Mouse (Mus musculus): ENCODE results near the gene Ccnb1ip1. TPM values are rescaled to one million over a fixed set of nuclear protein-coding genes. Genes with fewer than 3 reads are reported as not detected.

Ccnb1ip1 gene
- total RNA-seq, 2 experiments from 2014 or later: not detected

- no peak for DNase-seq (ENCODE audit: low spot score in 2 of 2)
Observed at GRCm38 (mm10) chr14:50784391-50785250, 22.9 kb downstream of the Ccnb1ip1 start.

GRCm38 (mm10) chr14:50782166-50782565, 25.4 kb downstream of the Ccnb1ip1 start:
- no peak for DNase-seq (ENCODE audit: low spot score in 2 of 2)

DNA sequence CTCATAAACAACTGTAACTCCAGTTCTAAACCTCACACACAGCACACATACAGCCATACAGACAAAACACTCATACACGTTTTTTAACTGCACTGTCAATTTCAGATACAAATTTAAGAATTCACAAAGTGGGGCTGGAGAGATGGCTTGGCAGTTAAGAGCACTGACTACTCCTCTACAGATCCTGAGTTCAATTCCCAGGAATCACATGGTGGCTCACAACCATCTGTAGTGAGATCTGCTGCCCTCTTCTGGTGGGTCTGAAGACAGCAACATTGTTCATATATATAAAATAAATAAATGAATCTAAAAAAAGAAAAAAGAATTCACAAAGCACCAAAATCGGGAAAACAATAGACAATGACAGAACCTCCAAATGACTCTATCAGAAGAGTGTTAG, 36.2 kb downstream of the Ccnb1ip1 start:
- DNase-seq (ENCODE audit: low spot score in 2 of 2): no peak

DNA sequence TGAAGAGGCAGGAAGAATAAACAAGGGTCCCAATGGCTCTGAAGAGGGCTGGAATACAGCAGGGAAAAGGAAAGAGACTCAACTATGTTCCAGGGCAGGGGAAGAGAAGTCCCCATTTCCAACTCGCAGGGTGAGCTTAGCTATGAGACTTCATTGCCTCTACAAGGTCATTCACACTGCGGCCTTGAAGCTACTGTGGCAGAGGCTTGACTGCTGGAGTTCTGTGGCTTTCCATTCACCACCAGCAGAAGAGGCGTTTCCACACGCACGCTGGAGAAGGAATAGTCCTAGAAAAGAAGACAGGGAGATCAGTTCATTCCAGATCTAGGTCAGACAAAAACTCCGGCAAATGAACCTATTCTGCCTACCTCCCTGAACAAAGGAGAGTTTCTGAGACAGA, 41.8 kb downstream of the Ccnb1ip1 start:
- DNase-seq (ENCODE audit: low spot score in 2 of 2): no peak

DNA sequence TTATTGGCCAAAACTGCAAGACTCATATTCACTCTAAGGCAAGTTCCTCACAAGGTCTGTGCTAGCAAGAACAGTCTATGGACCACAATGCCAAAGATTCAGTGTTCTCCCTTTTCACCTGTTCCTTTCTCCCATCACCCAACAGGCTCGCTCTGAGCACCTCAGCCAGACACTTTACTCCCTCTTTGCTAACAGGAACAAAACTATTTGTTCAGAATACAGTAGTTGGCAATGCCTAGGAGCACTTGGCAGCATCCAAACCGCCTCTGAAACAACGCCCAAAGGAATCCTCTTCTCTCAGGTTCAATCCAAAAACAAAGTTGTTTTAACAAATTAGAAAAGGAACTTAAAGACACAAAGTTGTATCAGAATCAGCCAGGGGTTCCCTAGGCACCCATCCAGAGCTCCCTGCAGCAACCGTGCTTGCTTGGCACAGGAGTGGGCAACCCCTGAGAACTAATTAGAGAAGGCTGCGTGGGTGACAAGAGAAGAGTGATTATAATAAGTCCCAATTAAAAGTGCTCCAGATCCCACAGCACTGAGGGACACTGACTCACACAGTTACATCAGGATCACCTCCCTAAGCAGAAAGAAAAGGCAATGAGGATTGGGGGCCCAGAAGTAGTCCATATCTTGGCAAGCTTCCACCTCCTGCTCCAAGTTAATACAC, 49.0 kb downstream of the Ccnb1ip1 start:
- DNase-seq (ENCODE audit: low spot score in 2 of 2): no peak

DNA sequence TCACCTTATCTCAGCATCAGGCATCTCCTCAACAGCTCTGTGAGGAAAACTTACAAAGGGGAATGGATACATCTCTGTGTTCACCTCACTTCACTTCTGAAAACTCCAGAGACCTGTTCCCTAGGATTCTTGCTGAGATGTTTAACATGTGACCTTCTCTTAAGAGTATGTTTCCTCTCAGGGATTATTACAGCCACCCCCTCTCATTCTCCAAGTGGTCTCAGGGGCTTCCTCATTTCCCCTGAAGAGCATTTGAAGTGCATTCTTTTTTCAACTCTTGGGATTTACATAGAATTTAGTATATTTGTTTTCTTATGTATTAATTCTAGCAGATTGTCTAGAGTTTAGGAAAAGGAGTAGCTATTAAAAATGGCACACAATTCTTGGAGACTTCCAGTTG, 62.5 kb downstream of the Ccnb1ip1 start, which contains the start of gene Olfr749:
Olfr749 (minus strand) TSS at position 101 of the 400 bp plus-strand sequence.
- DNase-seq (ENCODE audit: low spot score in 2 of 2): no peak

GRCm38 (mm10) chr14:50741584-50741983, 65.9 kb downstream of the Ccnb1ip1 start:
- DNase-seq (ENCODE audit: low spot score in 2 of 2): no peak

GRCm38 (mm10) chr14:50740334-50740733, 67.2 kb downstream of the Ccnb1ip1 start:
- DNase-seq (ENCODE audit: low spot score in 2 of 2): no peak

Other genes starting within 250 kb of the Ccnb1ip1 start
- gene Olfr744, start 192.9 kb downstream of the Ccnb1ip1 start, total RNA-seq (2021): not detected
- gene Olfr745, start 168.3 kb downstream of the Ccnb1ip1 start, total RNA-seq (2021): not detected
- gene Olfr746, start 160.6 kb downstream of the Ccnb1ip1 start, total RNA-seq (2021): not detected
- not detected for gene Olfr747, start 114.5 kb downstream of the Ccnb1ip1 start, total RNA-seq (2021)
- not detected for gene Olfr748, start 100.4 kb downstream of the Ccnb1ip1 start, total RNA-seq (2021)
- gene Olfr749, start 62.6 kb downstream of the Ccnb1ip1 start, total RNA-seq (2021): not detected
- gene Ttc5, start 22.2 kb downstream of the Ccnb1ip1 start, total RNA-seq (2021): 10 to 100 TPM; 61.8 to 71.8 TPM
- 10 to 100 TPM; 48.2 to 57.3 TPM for gene Parp2, start 109 bp upstream of the Ccnb1ip1 start, total RNA-seq (2021)
- 10 to 100 TPM; 19.1 to 20.6 TPM for gene Tep1, start 62.8 kb upstream of the Ccnb1ip1 start, total RNA-seq (2021)
- gene Klhl33, start 89.8 kb upstream of the Ccnb1ip1 start, total RNA-seq (2021): 1 to 10 TPM; 1.4 to 1.7 TPM
- gene Osgep, start 117.2 kb upstream of the Ccnb1ip1 start, total RNA-seq (2021): 10 to 100 TPM; 62.9 to 66.0 TPM
- gene Apex1, start 117.2 kb upstream of the Ccnb1ip1 start, total RNA-seq (2021): 100 to 1,000 TPM; 100 to 106 TPM
- gene Pip4p1, start 123.1 kb upstream of the Ccnb1ip1 start, total RNA-seq (2021): 10 to 100 TPM; 49.5 to 57.8 TPM
- 10 to 100 TPM; 36.8 to 39.4 TPM for gene Pnp, start 123.3 kb upstream of the Ccnb1ip1 start, total RNA-seq (2021)
- 10 to 100 TPM; 28.1 to 33.3 TPM for gene Gm49342, start 136.8 kb upstream of the Ccnb1ip1 start, total RNA-seq (2021)
- 1 to 10 TPM; 1.4 to 2.5 TPM for gene Pnp2, start 148.3 kb upstream of the Ccnb1ip1 start, total RNA-seq (2021)
- under 1 TPM in 1 of 2 experiments, not detected in 1; 0.25 TPM for gene Rnase10, start 200.0 kb upstream of the Ccnb1ip1 start, total RNA-seq (2021)
- gene Rnase9, start 234.1 kb upstream of the Ccnb1ip1 start, total RNA-seq (2021): not detected
- gene Rnase11, start 242.4 kb upstream of the Ccnb1ip1 start, total RNA-seq (2021): not detected
- under 1 TPM in 1 of 2 experiments, not detected in 1; 0.64 TPM for gene Rnase12, start 249.9 kb upstream of the Ccnb1ip1 start, total RNA-seq (2021)